Mouse (Mus musculus) midbrain, embryonic 15.5 days (tissue): ENCODE data around the gene Rnf24. TPM values are rescaled to one million over a fixed set of nuclear protein-coding genes. Genes with fewer than 3 reads are reported as not detected.
A peak's percentile ranks its signal among the peaks of the same experiment; 100 is the strongest.
"Not testable (repeated sequence)": the region's sequence is repeated elsewhere in the genome, so short reads cannot be mapped to it uniquely, and the experiment has no call there.

Experiments
- ATAC-seq: fragments of 200-750 bp; cut with Nextera tagmentation; replicated peaks from 2 replicates; pipeline ENCODE4 v1.8.0; 2017; ENCODE audit warnings: moderate TSS enrichment
- H3K27ac ChIP-seq: fragments of 300-500 bp; sonication (generic); 2 replicates; pipeline ENCODE4 v1.5.1; 2015; ENCODE audit warnings: mild to moderate bottlenecking, inconsistent platforms
- H3K27me3 ChIP-seq: fragments of 300-500 bp; sonication (generic); replicated peaks from 2 replicates; pipeline ENCODE4 v1.6.1; 2015; ENCODE audit warnings: inconsistent platforms
- H3K36me3 ChIP-seq: fragments of 300-500 bp; sonication (generic); replicated peaks from 2 replicates; pipeline ENCODE4 v1.6.1; 2015; ENCODE audit warnings: inconsistent platforms
- H3K4me1 ChIP-seq: fragments of 300-500 bp; sonication (generic); 2 replicates; pipeline ENCODE4 v1.6.1; 2015; ENCODE audit warnings: inconsistent platforms
- H3K4me2 ChIP-seq: fragments of 300-500 bp; sonication (generic); 2 replicates; pipeline ENCODE4 v1.6.1; 2015; ENCODE audit warnings: inconsistent platforms, mild to moderate bottlenecking, moderate library complexity
- H3K4me3 ChIP-seq: fragments of 300-500 bp; sonication (generic); 2 replicates; pipeline ENCODE4 v1.5.1; 2015; ENCODE audit warnings: mild to moderate bottlenecking, inconsistent platforms
- H3K9ac ChIP-seq: fragments of 300-500 bp; sonication (generic); 2 replicates; pipeline ENCODE4 v1.6.1; 2015; ENCODE audit warnings: mild to moderate bottlenecking, inconsistent platforms
- H3K9me3 ChIP-seq: fragments of 300-500 bp; sonication (generic); 2 replicates; pipeline ENCODE4 v1.6.1; 2016; ENCODE audit warnings: inconsistent platforms
- WGBS: fragments of 180-500 bp; shearing (Covaris S2); methylation state at CpG from one replicate; pipeline ENCODE4 v1.1.7; 2015; ENCODE audit warnings: mixed read lengths; 5-methylcytosine and 5-hydroxymethylcytosine counted together
- polyA plus RNA-seq: library from polyadenylated mRNA; unstranded; fragments of >200 nt; fragmentation: Nextera tagmentation; extraction: Ambion mirVana; gene quantifications from 2 replicates; pipeline ENCODE4 v1.2.1, GENCODE M21; 2015

Gene Rnf24
- polyA plus RNA-seq, 1 experiment from 2014 or later = 22.3 TPM

- H3K4me2 ChIP-seq = no peak overlapping the region
- H3K9ac ChIP-seq = no peak overlapping the region
- no peak overlapping the region for H3K27ac ChIP-seq
- H3K36me3 ChIP-seq = no peaks in the 10 kb centered on the region
- 0 out of 2 replicates have a peak, but pooled peaks cover 3% of the 10 kb centered on the region for H3K4me1 ChIP-seq
- H3K4me3 ChIP-seq = no peak overlapping the region
- 79% methylated on average over 3 of the region's 3 CpGs for WGBS
- H3K27me3 ChIP-seq = no peaks in the 10 kb centered on the region
- ATAC-seq = no peak
- no peaks in the 10 kb centered on the region for H3K9me3 ChIP-seq
Measured at GRCm38 (mm10) chr2:131326044-131326443, 26.6 kb downstream of the Rnf24 start.

DNA sequence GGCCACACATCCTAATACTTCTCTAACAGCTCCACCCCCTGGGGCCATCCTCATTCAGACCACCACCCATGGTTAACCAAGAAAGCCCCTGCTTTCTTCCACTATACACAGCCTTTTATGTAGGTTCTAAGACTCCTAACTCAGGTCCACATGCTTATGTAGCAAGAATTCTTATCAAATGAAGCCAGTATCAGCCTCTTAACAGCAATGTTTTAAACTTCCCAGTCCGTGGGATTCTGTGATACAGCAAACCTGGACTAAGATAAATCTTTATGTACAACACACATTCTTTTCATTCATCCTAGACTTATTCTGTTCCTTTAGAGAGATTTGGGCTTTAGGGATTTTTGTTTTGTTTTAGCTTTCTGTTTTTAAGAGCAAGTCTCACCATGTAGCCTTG is 29.0 kb downstream of the Rnf24 start:
- Histone ChIP-seq H3K4me3 (no peak overlapping the region), H3K27ac (no peak overlapping the region), H3K27me3 (no peaks in the 10 kb centered on the region), H3K4me2 (no peak overlapping the region), H3K4me1 (0 out of 2 replicates have a peak, but pooled peaks cover 3% of the 10 kb centered on the region), H3K9me3 (no peaks in the 10 kb centered on the region), H3K9ac (no peak overlapping the region), H3K36me3 (no peaks in the 10 kb centered on the region)
- 85% methylated on average over 1 of the region's 1 CpGs for WGBS
- ATAC-seq = no peak

DNA sequence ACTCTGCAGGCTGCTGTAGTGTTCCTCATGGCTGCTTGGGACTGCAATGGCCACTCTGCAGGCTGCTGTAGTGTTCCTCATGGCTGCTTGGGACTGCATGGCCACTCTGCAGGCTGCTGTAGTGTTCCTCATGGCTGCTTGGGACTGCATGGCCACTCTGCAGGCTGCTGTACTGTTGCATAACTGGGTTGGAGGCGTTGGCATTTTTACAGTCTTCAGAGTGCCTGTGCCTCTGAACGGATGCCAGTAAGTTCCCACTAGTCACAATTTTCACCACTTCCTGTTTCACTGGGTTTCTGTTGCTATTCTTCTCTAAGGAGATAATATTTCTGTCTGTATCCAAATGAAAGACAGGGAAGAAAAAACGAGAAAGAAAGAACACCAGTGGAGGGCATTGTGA is 31.5 kb downstream of the Rnf24 start:
- 80% methylated on average over 3 of the region's 3 CpGs for WGBS
- H3K9me3 ChIP-seq, H3K36me3 ChIP-seq, H3K4me3 ChIP-seq, H3K27me3 ChIP-seq, H3K4me2 ChIP-seq, H3K4me1 ChIP-seq, H3K27ac ChIP-seq, H3K9ac ChIP-seq, ATAC-seq: not testable (repeated sequence)

- H3K36me3 ChIP-seq = no peaks in the 10 kb centered on the region
- H3K4me3 ChIP-seq = no peak overlapping the region
- no peaks in the 10 kb centered on the region for H3K27me3 ChIP-seq
- no peaks in the 10 kb centered on the region for H3K4me1 ChIP-seq
- WGBS = 83% methylated on average over 6 of the region's 6 CpGs
- no peak overlapping the region for H3K4me2 ChIP-seq
- H3K27ac ChIP-seq = no peak overlapping the region
- H3K9ac ChIP-seq = no peak overlapping the region
- ATAC-seq = no peak
- peaks cover 5% of the 10 kb centered on the region; the same call in 1 of the 2 replicates for H3K9me3 ChIP-seq
Measured at GRCm38 (mm10) chr2:131319401-131319800, 33.3 kb downstream of the Rnf24 start.

DNA sequence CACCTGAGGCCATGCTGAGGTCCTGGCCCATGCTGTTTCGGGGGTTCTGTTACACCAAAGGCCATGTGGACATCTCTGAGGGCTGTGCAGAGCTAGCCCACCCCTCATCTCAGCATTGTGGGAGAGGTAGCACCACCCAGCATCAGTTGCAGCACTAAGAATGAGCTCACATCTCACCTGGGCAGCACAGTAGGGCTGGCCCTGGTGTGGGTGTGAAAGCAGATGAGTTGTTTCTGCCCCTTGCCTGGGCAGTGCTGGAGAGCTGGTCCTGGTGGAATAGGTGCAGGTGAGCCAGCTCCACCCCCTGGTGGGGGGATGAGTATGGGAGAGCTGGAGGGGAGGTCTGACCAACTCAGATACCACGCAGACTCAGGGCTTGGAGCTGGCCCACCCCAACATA is 36.5 kb downstream of the Rnf24 start:
- no peaks in the 10 kb centered on the region for H3K4me1 ChIP-seq
- H3K27ac ChIP-seq = no peak overlapping the region
- WGBS = 90% methylated on average over 2 of the region's 2 CpGs
- no peaks in the 10 kb centered on the region for H3K27me3 ChIP-seq
- peak; percentile 60; the same call in 1 of the 2 replicates for ATAC-seq
- no peak overlapping the region for H3K4me2 ChIP-seq
- 0 out of 2 replicates have a peak, but pooled peaks cover 4% of the 10 kb centered on the region for H3K36me3 ChIP-seq
- peaks cover 5% of the 10 kb centered on the region; the same call in 1 of the 2 replicates for H3K9me3 ChIP-seq
- no peak overlapping the region for H3K4me3 ChIP-seq
- H3K9ac ChIP-seq = no peak overlapping the region

GRCm38 (mm10) chr2:131309296-131309695 is 43.4 kb downstream of the Rnf24 start:
- no peak for ATAC-seq
- H3K4me2 ChIP-seq = no peak overlapping the region
- no peaks in the 10 kb centered on the region for H3K4me1 ChIP-seq
- peaks cover 18% of the 10 kb centered on the region; the same call in 1 of the 2 replicates for H3K36me3 ChIP-seq
- WGBS = 76% methylated on average over 6 of the region's 6 CpGs
- H3K27me3 ChIP-seq = no peaks in the 10 kb centered on the region
- no peak overlapping the region for H3K9ac ChIP-seq
- no peak overlapping the region for H3K4me3 ChIP-seq
- no peaks in the 10 kb centered on the region for H3K9me3 ChIP-seq
- no peak overlapping the region for H3K27ac ChIP-seq

- Histone ChIP-seq H3K27ac (no peak overlapping the region), H3K27me3 (no peaks in the 10 kb centered on the region), H3K36me3 (peaks cover 32% of the 10 kb centered on the region; the same call in 1 of the 2 replicates), H3K9me3 (no peaks in the 10 kb centered on the region), H3K4me3 (no peak overlapping the region), H3K9ac (no peak overlapping the region), H3K4me1 (no peaks in the 10 kb centered on the region), H3K4me2 (no peak overlapping the region)
- ATAC-seq = no peak
- WGBS = 61% methylated on average over 2 of the region's 2 CpGs
Measured at GRCm38 (mm10) chr2:131307822-131308221, 44.9 kb downstream of the Rnf24 start.

DNA sequence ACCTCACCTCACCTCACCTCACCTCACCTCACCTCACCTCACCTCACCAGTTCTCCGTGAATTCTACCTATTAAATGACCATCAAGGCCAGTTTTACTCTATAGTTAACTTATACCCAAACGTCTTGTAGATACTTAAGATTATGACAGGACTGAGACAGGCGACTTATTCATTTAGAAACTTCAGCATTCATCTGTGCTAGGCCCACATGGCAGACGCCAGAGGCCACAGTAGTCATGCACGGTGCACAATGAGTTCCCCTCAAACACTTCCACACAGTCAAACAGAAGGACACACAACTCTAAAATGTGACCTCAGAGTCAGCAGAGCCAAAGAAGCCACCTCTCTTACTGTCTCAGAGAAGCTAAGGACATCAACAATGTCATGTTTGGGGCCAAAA is 45.3 kb downstream of the Rnf24 start:
- no peaks in the 10 kb centered on the region for H3K9me3 ChIP-seq
- WGBS = 88% methylated on average over 5 of the region's 5 CpGs
- H3K9ac ChIP-seq = no peak overlapping the region
- no peak overlapping the region for H3K27ac ChIP-seq
- peaks cover 36% of the 10 kb centered on the region; the same call in 1 of the 2 replicates for H3K36me3 ChIP-seq
- no peak for ATAC-seq
- H3K4me3 ChIP-seq = no peak overlapping the region
- no peaks in the 10 kb centered on the region for H3K4me1 ChIP-seq
- no peaks in the 10 kb centered on the region for H3K27me3 ChIP-seq
- no peak overlapping the region for H3K4me2 ChIP-seq

DNA sequence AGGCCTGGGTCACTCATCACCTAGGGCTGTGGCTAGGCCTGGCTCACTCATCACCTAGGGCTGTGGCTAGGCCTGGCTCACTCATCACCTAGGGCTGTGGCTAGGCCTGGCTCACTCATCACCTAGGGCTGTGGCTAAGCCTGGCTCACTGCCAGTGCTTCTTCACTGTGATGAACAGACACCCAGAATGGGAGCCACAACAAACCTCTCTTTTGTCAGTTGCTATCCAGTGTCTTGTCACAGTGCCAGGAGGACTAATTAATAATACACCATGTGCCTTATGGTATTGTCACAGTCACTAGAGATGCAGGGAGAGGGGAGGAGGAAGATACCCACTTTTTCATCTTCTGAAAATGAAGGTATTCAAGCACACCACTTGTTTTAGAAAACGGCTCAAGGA is 47.5 kb downstream of the Rnf24 start:
- ATAC-seq = not testable (repeated sequence)
- 80% methylated on average over 1 of the region's 1 CpGs for WGBS
- H3K36me3 ChIP-seq = peaks cover 30% of the 10 kb centered on the region; the same call in 1 of the 2 replicates

GRCm38 (mm10) chr2:131304497-131304896 is 48.2 kb downstream of the Rnf24 start:
- H3K4me1 ChIP-seq = no peaks in the 10 kb centered on the region
- no peak overlapping the region for H3K4me3 ChIP-seq
- H3K27me3 ChIP-seq = no peaks in the 10 kb centered on the region
- no peaks in the 10 kb centered on the region for H3K9me3 ChIP-seq
- ATAC-seq = no peak
- peaks cover 30% of the 10 kb centered on the region; the same call in 1 of the 2 replicates for H3K36me3 ChIP-seq
- WGBS = 86% methylated on average over 9 of the region's 9 CpGs
- H3K27ac ChIP-seq = no peak overlapping the region
- H3K4me2 ChIP-seq = no peak overlapping the region
- H3K9ac ChIP-seq = no peak overlapping the region

More for the DNA sequence above, 47.5 kb downstream of the Rnf24 start:
- not testable (repeated sequence) for H3K9me3 ChIP-seq, H3K27ac ChIP-seq, H3K4me1 ChIP-seq, H3K9ac ChIP-seq, H3K4me2 ChIP-seq, H3K4me3 ChIP-seq, H3K27me3 ChIP-seq

DNA sequence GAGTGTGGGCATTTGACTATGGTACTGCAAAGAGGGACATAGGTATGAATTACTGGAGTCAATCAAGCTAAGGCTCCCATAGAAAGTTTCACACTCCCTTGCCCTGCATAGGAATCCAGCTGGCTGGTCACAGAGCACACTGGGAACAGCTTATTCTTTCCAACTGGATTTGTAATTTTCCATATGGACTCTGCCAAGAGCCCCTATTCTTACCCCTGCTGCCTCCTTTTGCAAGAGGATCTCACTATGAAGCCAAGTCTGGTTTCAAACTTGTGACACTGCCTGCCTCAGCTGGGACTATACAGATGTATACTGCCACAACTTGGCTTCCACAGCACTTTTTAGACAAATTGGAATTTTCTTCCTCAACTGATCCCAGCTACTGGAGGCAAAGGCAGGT is 51.1 kb downstream of the Rnf24 start:
- Histone ChIP-seq H3K27me3 (no peaks in the 10 kb centered on the region), H3K27ac (no peak overlapping the region), H3K36me3 (peaks cover 38% of the 10 kb centered on the region), H3K4me1 (no peaks in the 10 kb centered on the region), H3K9ac (no peak overlapping the region), H3K4me2 (no peak overlapping the region), H3K4me3 (no peak overlapping the region), H3K9me3 (no peaks in the 10 kb centered on the region)
- ATAC-seq = no peak

GRCm38 (mm10) chr2:131300485-131300884 is 52.2 kb downstream of the Rnf24 start:
- Histone ChIP-seq H3K4me1 (no peaks in the 10 kb centered on the region), H3K4me2 (no peak overlapping the region), H3K27ac (no peak overlapping the region), H3K4me3 (no peak overlapping the region), H3K9ac (no peak overlapping the region), H3K9me3 (no peaks in the 10 kb centered on the region), H3K36me3 (peaks cover 44% of the 10 kb centered on the region), H3K27me3 (no peaks in the 10 kb centered on the region)
- no peak for ATAC-seq
- 90% methylated on average over 2 of the region's 2 CpGs for WGBS

GRCm38 (mm10) chr2:131298674-131299073 is 54.0 kb downstream of the Rnf24 start:
- not testable (repeated sequence) for H3K4me2 ChIP-seq, H3K4me1 ChIP-seq, H3K4me3 ChIP-seq, H3K27me3 ChIP-seq, H3K9ac ChIP-seq, H3K27ac ChIP-seq, ATAC-seq, H3K9me3 ChIP-seq
- peaks cover 37% of the 10 kb centered on the region for H3K36me3 ChIP-seq
- 39% methylated on average over 7 of the region's 7 CpGs for WGBS
